Mouse (Mus musculus) heart, postnatal 14 days (tissue): ENCODE measurements around the gene Enoph1. TPM values are rescaled to one million over a fixed set of nuclear protein-coding genes. Genes with fewer than 3 reads are reported as not detected.

Source experiments
- DNase-seq, 2 experiments: peaks; one replicate each; pipeline ENCODE4 v3.0.0; 2021 to 2022
- intact Hi-C: fragments of 180-260 bp; cut with DNase I; formaldehyde crosslinking; loops from one replicate; pipeline ENCODE4 v1.15.1; 2025
- total RNA-seq, 2 experiments: library from RNA; stranded (reverse); gene quantifications; 2 replicates each; pipeline ENCODE4 v1.2.3; 2021

Gene Enoph1
- total RNA-seq, 2 experiments from 2014 or later, result 9.2 to 9.5 TPM

- DNase-seq, result no peak
- intact Hi-C loops, result no loop called here
These were observed 21.1 kb downstream of the Enoph1 start for GRCm38 (mm10) chr5:100060876-100061275.

DNA sequence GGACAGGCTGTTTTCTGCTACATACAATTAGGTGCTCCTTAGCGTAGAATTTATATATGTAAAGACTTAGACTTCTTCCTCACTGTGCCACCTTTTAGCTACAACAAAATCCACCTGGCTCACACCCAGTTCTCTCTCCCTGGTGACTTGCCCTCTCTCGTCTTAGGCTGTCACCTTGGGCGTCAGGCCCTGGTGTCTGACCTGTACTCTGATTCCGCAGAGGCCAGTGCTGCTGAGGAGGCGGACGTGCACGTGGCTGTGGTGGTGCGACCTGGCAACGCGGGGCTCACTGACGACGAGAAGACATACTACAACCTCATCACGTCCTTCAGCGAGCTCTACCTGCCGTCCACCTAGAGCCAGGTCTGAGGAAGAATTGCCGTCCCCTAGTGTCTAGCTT, 27.8 kb downstream of the Enoph1 start:
- DNase-seq, result no peak
- intact Hi-C loops, result no loop called here

DNA sequence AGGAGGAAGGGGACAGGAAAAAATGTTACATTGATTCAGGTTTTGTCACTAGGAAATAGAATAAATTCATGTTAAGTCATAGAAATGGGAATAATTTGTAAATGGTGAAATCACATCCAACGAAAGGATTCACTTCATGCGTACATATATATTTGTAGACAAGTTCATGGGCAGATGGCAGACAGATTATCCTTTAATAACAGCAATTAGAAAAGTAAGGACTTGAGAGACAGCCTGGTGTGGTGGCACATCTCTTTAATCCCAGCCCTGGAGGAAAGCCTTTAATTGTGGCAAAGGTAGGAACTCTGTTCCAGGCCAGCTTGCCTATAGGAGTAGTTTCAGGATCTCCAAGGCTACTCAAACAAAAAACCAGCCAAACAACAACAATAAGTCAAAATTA, 29.7 kb downstream of the Enoph1 start:
- intact Hi-C loops, result no loop called here
- no peak for DNase-seq

DNA sequence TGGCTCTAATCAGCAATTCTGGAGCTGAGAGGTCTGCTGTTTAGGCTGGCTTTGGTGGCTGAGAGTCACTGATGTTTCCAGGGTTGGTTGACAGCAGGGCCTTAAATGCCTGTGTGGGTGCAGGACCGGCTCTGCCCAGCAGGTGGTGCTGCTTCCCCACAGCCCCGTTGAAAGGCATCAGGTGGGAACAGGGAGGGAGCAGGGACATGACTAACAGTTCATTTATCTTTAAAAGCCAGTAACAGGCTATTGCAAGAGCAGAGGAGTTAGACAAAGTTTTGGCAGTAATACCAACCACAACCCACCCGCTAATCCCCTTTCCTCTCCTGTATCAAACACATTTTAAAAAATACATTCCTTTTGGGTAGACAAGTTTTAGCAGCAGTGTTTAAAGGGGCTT, 30.5 kb downstream of the Enoph1 start:
- DNase-seq, result peak; percentile 85 to 90
- intact Hi-C loops, result loop anchor here (1.0 to 5.0 kb wide), 3 partner anchors 97 to 252 kb away; no protein-coding TSS in a partner anchor

DNA sequence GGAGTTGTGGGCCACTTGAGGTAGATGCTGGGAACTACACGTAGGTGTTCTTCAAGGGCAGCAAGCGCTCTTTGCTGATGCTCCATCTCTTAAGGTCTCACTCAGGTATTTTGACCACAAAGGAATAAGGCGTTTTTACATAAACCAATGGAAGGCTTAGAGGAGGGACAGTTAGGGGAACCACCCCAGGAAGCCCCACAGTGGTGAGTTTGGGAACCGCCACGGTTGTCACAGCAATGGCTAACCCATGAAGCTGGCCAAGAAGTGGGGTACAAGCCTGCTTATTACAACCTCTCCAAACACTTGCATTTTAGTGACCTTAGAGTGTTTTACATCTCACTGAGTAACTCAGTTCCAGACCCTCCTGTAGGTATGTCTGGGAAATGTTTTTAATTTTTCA, 31.8 kb downstream of the Enoph1 start:
- intact Hi-C loops, result loop anchor here (5.0 kb wide), 1 partner anchor 96 kb away; no protein-coding TSS in a partner anchor
- DNase-seq, result no peak

GRCm38 (mm10) chr5:100072557-100072956, 32.8 kb downstream of the Enoph1 start:
- DNase-seq, result no peak
- intact Hi-C loops, result loop anchor here (5.0 kb wide), 1 partner anchor 95 kb away; no protein-coding TSS in a partner anchor

DNA sequence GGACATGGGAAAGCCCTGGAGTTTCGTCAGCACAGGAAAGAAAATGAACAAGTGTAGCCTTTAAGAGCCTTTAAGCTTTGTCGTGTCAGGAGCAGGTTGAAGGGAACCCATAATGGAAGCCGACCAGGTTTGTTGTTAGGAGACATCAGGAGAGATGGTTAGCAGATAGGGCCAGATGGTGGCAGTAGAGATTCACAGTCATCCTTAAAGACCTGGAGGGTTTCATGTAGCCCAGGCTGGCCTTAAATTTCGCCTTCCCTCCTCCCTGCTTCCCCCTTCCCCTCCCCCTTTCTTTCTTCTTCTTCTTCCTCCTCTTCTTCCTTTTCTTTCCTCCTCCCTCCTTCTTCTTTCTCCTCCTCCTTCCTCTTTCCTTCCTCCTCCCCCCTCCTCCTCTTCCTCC, 34.8 kb downstream of the Enoph1 start:
- intact Hi-C loops, result loop anchor here (5.0 kb wide), 1 partner anchor 93 kb away; no protein-coding TSS in a partner anchor

GRCm38 (mm10) chr5:100079040-100079930, 39.5 kb downstream of the Enoph1 start:
- intact Hi-C loops, result no loop called here
- DNase-seq, result peak in 1 of 2 experiments; percentile 17

More for the DNA sequence above, 34.8 kb downstream of the Enoph1 start:
- DNase-seq, result no peak

- DNase-seq, result no peak
- intact Hi-C loops, result no loop called here
These were observed 40.1 kb downstream of the Enoph1 start for GRCm38 (mm10) chr5:100079931-100080275.

- no peak for DNase-seq
- intact Hi-C loops, result no loop called here
These were observed 42.2 kb downstream of the Enoph1 start for GRCm38 (mm10) chr5:100082006-100082405.

- no peak for DNase-seq
- intact Hi-C loops, result no loop called here
These were observed 44.3 kb downstream of the Enoph1 start for GRCm38 (mm10) chr5:100083953-100084562.

GRCm38 (mm10) chr5:100085097-100085496, 45.3 kb downstream of the Enoph1 start:
- intact Hi-C loops, result no loop called here
- DNase-seq, result peak in 1 of 2 experiments; percentile 51

DNA sequence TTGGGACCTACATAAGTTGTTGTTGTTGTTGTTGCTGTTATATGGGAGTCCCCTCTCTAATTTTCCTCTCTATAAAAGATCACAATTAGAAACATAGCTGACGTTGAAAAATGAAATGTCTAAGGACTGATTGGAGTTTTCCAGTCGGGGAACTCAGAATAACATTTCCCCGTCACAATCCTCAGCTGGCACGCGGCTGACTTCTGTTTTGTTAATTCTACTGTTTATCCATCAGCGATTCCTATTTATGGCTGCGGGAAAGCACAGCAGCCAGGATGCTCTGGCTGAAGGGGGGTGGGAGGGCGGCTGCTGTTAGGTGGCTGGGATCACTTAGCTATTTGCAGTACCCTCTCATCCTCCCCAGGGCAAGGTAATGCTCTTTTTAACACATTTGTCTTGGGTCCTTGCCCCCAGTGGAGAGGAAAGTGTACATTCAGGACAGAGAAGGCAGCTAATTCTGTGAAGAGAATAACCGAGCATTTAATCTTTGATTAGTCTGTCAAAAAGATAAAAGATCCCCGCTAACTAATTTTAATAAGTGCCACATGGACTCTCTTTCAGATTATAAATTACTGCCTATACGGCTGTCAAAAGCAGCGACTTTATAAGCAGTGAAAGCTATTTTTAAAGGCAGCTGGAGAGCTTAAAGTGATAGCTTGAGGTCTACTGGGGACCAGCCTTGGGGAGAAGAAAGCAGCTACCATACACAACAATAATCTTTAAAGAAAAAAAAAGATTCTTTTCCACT, 50.9 kb downstream of the Enoph1 start:
- DNase-seq, result no peak
- intact Hi-C loops, result no loop called here

DNA sequence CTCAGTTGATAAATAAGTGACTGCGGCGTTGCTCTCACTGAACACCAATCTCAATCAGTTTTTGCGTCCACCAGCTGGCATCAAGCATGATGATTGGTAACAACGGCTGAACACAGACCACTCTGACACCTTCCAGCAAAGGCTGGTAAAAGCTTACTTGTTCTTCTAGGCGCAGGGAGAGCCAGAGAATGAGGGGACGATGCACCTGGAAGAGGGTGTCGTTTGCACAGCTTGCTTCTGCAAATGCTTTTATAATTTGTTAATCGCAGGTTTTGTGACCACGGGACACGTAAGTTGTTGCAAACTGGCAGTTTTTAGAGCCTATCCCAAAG, 51.4 kb downstream of the Enoph1 start:
- no peak for DNase-seq
- intact Hi-C loops, result no loop called here

GRCm38 (mm10) chr5:100091602-100092001, 51.8 kb downstream of the Enoph1 start:
- no peak for DNase-seq
- intact Hi-C loops, result no loop called here

DNA sequence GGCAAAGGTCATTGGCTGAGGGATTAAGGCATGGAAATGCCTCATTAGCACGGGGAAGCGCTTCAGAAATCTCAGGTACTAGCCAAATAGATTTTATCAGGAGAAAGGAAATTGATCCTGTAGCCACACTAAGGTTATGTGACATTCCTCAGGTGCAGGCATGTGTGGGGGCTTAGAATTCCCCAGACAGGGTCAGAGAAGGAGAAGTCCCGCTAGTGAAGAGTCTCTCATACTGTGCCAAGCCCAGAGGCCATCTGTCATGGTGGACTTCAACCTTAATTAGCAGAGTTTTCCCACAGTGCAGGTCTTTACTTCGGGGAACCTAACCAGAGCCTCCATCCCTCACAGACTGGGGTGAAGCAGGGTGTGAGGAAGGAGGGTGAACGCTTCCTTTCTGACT, 57.2 kb downstream of the Enoph1 start:
- no peak for DNase-seq
- intact Hi-C loops, result no loop called here

DNA sequence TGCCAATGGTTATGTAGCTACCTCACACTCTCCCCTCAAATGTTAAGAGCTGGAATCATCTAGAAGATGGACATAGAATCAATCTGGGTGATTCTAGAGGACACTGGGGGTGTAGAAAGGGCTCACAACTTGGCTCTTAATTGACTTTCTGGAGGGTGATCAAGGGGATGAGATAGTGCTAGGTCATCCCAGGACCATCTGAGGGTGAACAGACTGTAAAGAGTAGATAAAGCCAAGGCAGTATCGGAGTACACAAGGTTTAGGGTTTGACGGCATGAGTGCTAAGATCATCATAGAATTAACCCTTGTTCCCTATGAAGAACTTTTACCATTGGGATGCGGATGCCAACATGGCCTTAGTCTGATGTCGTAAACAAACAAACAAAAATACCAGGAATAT, 58.2 kb downstream of the Enoph1 start:
- no peak for DNase-seq
- intact Hi-C loops, result no loop called here

- no peak for DNase-seq
- intact Hi-C loops, result no loop called here
These were observed 62.6 kb downstream of the Enoph1 start for GRCm38 (mm10) chr5:100102395-100102794.

- intact Hi-C loops, result no loop called here
- peak in 1 of 2 experiments; percentile 16 for DNase-seq
These were observed 69.1 kb downstream of the Enoph1 start for GRCm38 (mm10) chr5:100108866-100109265.

DNA sequence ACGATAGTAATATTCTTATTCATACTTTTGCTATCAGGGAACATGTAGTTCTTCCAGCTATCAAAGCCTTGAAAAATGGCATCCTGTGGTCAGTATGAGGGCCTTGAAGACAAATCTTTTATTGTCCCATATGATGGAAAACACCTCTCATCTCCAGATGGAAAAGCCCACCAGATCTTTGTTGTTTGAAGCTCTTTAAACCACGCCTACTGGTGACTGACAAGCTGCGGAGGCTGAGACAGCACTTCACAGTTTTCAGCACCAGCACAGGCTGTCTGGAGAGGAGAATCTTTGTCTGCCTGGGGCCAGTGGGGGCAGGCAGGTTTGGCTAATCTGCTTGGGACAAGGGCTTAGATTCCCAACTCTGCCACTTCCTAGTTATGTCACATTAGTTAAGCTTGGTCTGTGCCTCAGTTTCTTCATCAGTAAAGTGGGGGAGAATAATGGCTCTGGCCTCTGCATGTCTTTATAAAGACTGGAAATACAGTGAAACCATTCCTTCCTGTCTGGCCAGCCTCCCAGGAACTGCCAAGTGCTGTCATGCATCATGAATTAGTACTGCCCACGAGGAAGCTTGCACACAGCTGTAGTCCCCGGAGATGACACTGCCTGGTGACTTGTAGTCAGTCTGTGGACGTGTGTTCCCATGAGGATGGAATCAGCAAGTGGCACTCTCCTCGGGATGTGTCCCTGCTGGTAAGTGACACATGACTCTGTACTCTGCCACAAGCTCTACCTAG, 69.9 kb downstream of the Enoph1 start:
- intact Hi-C loops, result no loop called here
- DNase-seq, result no peak
